Mouse (Mus musculus) embryo, embryonic 11 days (tissue): ENCODE results near the gene Rbms1.
A peak's percentile ranks its signal among the peaks of the same experiment; 100 is the strongest.

Experiments used
- DNase-seq: peaks from one replicate; pipeline ENCODE4 v3.0.0-alpha.2; 2015

Rbms1 gene

DNA sequence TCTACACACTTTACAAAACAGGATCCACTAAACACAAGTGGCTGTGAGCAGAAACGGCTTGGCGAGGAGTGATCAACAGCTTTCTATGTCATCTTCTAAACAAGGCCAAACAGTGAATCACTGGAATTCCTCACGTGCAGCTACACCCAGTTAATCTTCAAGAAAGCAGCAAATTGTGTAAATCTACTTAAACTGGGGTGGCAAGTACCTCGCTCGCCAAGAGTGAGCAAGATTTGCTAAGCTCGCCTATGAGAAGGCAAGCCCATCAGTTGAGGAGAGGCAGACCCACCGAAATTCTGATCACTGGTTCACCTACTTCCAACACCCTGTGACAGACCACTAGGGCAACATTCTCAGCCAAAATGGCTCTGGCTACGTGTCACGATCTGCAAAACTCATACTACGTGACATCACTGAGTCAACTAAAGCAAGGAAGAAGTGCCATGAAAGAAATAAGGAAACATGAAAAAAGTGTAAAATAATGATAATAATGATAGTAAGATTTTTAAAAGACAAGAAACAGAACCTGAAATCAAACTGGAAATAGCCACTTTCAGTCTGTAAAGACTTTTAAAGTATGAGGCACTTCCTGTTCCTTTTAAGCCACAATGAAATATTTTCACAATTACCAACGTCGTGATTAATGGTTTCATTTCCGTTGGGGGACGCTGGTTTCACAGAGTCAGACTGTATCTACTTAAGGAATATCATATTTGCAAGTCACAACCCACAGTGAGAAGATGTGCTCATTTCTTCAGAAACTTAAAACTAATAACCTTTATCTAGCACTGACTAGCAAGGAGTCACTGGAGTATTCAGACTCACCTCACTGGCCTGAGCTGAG, 85.2 kb downstream of the Rbms1 start:
- no peak for DNase-seq

DNA sequence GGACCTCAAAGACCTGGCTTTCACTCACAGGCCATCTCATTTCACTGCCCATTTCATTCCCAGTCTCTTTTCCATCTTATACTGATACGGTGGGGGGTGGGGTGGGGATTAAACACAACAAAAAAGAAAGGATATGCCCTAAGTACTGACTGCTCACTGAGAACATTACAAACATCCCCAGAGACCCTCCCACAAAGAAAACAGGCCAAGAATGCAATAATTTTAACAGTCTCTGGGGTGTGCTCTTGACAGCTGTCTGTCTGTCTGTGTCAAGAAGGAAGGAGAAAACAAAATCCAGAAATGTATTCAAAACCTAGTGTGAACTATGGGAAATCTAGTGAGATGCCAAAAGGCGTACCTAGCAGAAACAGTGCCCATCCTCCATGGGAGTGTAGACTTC, 86.1 kb downstream of the Rbms1 start:
- no peak for DNase-seq

DNA sequence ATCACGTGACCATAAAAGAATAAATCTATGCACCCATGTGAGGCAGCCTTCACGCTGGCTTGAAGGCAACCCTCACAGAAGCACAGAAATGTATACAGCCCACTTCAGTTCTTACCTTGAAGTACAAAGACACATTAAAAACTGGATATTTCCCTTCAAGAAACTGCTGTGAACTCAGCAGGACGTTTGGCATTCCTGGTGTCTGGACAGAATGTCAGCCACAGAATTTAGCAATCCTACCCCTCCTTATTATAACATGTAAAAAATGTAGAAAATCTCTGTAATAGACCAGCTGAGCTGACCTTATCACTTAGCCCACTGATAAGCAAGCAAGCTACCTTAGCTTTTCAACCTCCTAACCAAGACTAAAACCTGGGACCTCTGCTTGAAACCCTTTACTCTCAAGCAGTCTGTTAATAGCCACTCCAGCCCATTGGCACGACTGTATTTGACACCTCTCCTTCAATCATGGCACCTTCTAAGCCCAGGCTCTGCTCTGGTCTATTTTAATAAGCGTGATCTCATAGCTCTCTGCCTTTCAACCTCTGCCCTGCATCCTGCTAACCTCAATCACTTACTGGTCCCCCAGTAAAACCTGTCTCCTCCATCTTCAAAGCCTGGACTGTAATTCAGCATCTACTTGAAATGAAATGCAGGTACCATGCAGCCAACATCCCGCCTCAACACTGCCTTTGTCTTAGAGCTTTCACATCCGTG, 90.7 kb downstream of the Rbms1 start:
- no peak for DNase-seq

DNA sequence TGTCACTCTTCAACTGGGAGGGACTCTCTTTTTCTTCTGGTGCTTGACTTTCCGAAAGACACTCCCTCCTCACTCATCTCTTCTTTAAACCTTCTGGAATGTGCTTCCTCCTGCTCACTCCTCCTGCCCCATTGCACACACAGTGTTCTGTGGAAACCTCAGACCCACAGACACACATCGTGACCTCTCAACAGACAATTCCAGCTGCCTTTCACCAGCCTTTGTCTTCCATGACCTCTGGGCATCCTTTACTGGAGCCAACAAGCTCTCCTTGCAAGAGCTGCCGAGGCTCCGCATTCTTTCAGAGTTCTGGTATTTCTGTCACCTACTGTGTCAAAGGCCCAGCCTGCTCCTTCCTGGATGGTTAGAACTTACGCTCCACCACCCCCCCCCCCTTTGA, 92.0 kb downstream of the Rbms1 start:
- peak; percentile 40 for DNase-seq

DNA sequence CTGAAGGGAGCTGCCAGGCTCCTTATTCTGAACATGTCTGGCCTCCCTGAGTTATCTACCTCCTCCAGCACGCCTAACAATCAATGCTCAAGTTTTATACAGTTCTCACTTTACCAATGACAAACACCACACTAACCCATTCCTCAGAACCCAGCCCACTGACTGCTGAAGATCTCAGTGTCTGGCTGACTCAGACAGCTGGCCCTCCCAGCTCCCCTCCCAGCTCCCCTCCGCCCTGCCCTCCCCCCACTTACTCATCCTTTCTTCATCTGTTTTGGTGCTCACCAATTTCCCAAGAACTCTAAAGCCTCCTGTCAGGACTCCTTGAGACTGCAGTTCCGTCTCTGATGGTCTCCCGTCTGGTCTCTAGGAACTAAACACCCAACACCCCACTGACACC, 92.5 kb downstream of the Rbms1 start:
- no peak for DNase-seq

DNA sequence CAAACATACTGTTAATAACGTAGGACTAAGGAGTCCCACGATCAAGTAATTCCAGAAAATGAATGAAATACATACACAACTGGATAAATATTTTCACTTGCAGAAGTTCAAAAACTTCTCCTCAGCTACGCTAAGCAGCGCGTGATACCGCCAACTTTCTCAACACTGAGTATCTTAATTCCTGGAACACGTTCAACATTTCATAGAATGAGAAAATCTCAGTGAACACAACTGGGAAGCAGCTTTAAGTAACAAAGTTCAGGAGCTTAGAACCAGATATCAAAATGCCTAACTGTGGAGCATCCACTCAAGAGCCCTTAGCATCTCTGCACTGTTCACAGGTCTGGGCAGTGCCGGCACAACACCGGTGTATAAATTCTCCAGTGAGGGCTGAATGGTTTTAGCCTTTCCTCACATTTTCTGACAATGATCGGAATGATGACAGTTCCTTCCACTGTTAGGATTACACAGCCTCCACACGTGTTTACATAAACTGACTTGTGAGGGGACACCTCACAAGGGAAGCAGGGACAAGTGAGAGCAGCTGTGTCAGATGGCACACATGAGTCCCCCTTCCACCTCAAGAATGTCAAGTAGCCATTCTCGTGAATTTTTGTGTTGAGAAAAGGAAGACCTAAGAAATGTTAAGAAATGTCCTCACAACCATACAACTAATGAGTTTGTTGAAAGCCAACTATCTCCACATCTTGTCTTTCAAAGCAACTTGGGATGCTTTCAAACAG, 93.8 kb downstream of the Rbms1 start:
- DNase-seq = no peak

DNA sequence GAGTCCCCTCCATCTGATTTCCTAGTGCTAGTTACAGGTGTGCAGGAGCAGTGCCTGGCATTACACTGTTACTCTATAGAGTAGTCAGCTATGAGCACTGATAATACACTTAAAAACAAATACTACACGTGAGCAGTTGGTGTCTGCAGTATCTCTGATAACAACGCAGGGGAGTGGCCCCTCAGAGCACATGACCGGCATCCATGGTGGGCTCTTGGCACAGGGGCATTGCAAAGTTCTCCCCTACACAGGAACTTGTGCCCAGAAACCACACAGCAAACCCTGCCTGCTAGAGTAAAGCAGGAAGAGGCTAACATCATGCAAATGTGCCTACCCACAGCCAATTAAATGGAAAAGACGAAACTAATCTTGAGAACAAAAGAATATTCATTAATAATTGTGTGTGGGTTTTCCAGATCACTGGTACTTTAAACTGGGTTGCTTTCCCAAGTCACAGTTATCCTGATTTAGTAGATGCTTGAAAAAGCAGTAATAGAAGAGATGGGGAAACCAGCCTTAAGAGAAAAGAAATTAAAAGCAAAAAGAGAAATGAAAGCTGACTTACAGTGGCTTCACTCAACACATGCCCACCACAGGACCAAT, 94.8 kb downstream of the Rbms1 start:
- DNase-seq = no peak

DNA sequence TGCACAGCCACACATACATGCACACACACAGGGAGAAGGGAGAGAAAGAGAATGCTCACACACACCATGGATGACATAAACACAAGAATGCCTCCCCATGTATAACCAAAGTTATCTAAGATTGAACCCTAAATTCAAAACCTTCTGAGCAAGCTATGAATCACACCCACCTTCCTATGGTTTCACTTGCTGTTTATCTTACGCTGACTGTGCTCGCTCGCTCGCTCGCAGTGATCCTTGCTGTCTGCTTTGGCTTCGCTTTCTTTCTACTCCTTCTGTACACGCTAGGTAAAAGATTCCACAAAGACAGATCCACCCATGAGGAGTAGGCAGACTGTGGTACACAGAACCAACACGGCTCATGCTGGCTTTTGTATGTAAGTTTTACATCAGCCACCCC, 95.7 kb downstream of the Rbms1 start:
- DNase-seq = no peak

DNA sequence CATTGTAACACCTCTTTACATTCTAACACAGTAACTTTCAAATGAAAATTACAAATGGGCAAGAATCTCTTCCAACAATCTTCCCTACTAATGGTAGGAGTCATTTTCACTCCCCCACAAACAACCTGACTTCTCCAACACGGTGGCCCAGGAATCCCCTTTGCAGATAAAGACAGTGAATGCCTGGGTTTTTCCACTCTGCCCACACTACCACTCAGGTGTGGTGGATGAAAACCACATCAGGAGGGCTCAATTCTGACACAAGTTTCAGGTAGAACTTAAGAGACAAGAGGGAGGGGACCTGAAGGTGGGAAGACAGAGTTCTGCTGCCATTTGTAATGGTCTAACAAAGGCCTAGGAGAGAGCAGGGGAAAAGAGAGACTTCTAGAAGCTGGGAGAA, 97.1 kb downstream of the Rbms1 start:
- DNase-seq = no peak

DNA sequence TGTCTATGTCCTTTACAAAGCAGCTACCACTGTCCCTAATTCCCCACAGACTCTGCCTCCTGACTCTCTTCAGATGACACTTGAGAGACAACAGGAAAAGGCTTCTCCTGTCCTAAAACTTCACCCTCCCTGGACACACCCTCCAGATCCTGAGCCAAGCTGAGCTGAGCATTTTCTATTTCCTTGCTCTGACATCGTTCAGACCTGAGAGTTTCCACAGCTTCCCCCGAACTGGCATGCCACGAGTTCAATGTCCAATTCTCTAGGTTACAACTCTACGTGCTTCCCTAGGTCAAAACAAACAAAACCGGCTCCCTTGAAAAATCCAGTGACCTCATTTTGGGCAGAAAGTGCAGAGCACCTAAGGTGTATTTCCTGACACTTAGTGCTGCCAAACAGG, 98.0 kb downstream of the Rbms1 start:
- no peak for DNase-seq

DNA sequence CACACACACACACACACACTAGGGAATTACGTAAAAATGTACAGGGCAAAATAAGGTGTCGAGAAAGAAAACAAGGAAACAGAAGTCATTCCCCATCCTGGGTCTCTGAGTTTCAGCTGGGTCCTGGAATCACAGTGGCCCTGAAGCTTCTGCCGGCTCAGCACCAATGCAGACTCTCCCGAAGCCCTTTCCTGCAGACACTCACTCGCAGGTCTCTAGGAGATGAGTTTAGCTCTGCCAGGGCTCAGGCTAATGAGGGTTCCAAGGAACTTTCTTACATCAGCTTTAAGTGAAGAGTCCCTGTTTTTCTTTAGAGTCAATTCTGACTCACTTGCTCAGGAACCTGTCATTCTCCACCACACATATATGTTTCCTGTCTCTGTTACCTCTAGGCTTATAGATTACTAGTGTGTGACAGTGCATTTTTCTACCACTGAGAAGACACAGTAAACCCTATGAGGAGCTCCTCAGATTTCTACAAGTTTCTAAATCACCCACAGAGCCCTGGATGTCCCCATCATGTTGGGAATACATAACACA, 98.7 kb downstream of the Rbms1 start:
- DNase-seq = no peak

DNA sequence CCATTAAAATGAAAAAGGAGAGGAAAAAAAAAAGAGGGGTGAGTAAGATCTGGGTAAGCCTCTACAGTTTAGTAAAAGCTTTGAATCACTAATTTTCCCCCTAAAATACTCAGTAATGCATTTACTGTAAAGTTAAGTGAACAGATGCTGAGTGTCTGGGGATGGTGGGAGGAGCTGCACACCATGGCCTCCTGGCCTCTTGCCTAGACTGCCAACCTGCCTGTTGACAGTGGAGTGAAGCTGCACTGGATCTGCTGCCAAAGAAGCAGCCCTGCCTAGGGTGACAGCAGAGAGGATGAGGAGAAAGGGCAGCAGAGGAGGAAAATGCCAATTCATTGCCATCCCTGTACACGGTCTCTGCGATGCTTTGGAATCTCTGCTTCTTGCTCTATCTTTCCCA, 99.2 kb downstream of the Rbms1 start:
- no peak for DNase-seq

DNA sequence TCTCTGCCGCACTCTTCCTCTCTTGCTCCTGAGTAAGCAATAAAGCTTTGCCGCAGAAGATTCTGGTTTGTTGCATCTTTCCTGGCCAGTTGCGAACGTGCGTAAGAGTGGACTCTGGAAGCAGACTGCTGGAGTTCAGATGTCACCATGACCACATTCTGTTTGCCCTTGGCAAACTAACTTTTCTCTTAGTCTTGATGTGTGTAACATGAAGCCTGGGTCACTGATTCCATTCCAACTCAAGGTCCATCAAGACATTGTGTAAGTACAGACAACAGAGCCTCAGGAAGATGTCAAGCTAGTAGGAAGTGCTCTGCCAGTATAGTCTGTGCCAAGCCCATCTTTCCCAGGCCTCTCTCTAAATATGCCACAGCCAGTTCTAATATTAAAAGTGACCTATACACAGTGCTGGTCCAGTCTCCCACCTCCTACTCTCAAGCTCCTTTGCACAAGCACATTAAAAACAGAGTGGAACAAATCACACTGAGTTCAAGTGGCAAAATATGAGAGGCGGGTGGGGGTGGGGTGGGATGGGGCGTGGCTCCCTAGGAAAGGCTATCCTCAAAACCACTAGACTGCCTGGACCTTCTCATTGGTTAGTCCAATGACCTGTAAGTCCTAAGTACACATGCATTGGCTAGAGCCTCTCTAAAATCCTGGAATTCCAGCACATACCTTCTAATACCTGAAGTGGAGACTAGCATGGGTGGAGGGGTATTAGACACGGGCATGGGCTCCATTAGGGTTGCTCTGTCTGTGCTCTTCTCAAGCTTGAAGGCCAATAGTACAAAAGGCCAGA, 99.9 kb downstream of the Rbms1 start:
- no peak for DNase-seq

DNA sequence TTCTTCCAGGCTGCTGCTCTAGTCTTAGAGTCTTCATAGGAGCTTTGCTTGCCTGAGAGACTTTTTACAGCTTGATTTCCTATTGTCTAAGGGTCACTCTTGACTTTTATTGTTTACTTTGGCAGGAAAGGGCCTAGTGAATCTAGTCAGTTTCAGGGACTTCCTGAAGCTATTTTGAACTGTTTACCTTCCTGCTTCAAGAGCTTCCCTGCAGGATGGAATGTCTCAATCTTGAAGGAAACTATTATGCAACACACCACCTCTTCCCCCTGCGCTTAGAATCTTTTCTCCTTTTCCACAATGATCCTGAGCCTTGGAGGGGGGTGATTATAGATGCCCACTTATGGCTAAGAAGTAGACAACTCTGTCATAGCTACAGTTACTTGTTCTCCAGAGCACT, 104.9 kb downstream of the Rbms1 start:
- no peak for DNase-seq

DNA sequence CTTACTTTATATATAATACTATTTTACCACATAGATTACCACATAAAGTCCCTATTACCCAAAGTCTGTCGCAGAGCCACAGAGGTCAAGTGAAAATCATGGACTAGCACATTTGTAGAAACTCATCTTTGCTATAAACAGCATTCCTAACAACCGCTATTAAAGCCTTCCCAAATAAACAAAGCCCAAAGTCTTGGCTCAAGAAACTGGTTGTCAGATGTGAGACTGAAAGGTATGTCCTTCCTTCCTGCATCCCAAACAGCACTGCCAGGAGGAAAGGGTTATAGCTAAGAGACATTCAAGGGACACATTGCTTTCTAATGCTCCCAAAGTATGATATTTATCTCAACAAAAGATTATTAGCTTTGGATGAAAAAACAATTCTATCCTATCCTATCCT, 106.9 kb downstream of the Rbms1 start:
- no peak for DNase-seq

DNA sequence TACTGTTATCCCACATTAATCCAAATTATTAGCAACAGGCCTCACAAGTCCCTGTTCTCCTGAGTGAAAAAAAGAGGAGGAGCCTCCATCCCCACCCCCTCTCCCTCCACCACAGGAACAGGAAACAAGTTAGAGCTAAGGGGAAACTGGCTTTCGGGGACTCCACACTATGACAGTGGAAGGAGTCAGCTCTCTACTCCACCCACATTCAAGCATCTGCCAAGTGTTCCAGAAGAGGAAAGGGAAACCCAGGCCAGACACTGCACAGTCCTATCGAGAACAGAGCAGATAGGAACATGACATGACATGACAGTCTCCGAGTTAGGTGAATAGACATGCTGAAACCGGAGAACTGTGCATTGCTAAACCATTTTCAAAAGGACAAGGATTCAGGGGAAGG, 108.0 kb downstream of the Rbms1 start:
- DNase-seq = no peak

DNA sequence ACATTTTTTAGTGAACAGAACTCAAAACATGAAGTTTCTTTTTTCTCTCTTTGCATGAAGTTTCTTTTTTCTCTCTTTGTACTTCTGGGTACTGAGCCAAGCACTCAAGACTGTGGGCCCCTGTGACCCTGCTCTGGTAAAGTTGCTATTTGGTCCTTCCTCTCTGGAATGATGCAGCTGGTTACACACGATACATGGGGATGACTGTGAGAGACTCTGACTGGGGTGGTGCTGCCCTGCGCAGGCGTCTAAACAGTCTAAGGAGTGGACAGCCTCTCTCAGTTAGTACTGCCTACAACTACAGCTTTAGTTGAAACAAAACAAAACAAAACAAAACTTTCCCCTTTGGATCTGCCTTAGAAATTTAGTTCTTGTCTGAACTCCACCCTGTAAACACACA, 111.1 kb downstream of the Rbms1 start:
- DNase-seq = no peak

DNA sequence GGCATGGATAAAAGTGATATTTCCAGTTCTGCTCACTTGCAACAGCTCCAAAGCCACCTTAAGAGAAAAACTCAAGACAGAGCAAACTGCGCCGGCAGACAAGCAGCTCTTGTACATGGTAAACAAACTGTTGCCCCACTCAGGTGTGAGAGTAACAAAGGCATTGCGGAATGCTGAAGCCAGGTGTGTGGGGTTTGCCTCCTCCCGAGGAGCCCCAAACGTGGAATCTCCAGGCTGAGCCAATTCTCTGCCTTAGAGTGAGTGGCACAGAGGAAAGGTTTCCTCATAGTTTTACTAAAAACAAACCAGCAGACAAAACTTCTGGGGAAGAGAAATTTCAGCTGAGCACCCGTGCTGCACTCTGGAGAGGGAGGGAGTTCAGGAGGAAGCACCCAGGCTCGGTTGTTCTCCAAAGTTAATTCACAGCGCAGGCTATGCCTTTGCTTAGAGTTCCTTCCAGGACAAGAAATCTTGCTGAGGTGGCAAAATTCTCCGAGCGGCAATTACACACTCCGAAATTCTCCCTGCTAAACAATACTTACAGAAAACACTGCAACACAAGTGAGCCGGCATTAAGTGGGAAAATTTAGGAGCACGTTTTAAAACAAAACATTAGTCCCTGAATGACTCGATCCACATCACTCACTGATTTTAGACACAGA, 111.8 kb downstream of the Rbms1 start:
- no peak for DNase-seq

DNA sequence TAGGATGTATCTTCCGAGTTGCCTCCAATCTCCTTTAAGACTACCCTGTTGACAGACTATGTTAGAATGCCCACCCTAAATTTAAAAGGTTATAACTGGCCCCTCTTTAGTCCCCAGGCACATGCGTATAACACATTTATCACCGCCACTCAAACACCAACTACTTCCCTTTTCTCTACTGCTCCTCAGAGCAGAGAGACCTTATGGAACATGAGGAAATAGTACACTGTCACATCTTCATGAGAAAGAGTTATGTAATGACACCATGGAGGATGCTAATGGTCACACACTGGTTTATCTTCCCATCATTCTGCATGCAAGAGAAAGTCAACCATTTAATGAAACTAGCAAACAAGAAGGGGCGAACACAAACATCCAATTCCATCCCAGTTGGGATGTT, 114.5 kb downstream of the Rbms1 start:
- DNase-seq = no peak

DNA sequence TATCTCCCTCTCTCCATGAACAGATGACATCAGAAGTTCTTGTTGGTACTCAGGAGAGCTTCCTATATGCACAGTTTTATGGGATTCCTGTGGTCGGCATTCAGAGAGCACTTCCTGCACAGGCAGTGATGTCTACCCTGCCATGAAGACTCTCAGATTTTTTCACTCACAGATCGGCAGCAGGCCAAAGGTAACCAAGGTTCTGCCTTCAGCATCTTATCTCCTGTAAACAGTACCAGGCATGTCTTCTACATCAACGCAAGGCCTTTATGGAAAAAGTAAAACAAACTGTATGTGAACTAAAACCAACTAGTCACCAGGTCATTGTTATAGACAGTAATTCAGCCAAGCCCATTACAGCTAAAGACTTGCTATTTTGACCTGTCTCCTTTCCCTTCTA, 115.0 kb downstream of the Rbms1 start:
- no peak for DNase-seq

DNA sequence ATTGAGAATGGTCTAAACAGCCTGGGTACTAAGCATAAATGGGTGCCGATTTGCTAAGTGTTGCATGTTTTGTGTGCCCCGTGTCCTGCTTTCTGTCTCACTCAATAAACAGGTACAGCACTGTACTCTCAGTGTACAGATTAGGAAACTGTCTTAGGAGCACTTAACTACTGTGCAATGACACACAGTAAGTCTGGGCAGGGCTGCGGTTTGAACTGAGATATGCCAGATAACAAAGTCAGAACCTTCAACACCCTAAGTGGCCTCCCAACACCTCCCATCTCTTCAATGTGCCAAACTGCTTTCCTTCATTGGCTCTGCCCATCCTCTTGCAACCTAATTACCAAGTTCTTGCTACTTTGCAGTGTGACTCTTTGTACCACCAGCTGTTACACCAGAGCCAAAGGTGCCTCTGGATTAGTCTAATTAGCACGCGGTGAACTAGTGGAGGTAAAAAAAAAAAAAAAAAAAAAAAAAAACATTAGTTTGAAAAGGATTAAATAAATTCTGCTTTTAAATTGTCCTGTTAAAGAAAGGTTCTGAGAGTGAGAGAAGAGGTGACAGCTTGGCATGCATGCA, 117.6 kb downstream of the Rbms1 start:
- no peak for DNase-seq
